ENCODE assay signal across 13 mouse cellular contexts in genomic region chr4:62544801-62545200, GRCm38 (mm10). TPM values are rescaled to one million over a fixed set of nuclear protein-coding genes. Genes with fewer than 3 reads are reported as not detected.
"Had no signal": no experiment of that assay in that cellular context is flagged by ENCODE, and none has a peak within 500 bp of the region (broad histone marks: within the 10 kb centered on the region; RNA-seq: fewer than 3 reads in every experiment).

No protein-coding gene starts in this region.

- DNase-seq: retina, postnatal 1 day; right cerebral cortex, adult 18-20 months; right cerebral cortex, postnatal 14 days; right cerebral cortex, postnatal 25 days; spleen, adult 18-20 months; thymus, adult 18-20 months; thymus, adult 2 months; thymus, postnatal 14 days; thymus, postnatal 25 days; thymus, postnatal 36 days; thymus, postnatal 4 days had no signal

RNA-seq across cellular contexts. Expression of gene 4933430I17Rik, which starts 19.6 kb away (rescaled TPM):
- polyA plus RNA-seq: spleen, adult 2 months had no signal

RNA-seq across cellular contexts. Expression of gene Hdhd3, which starts 41.5 kb away (rescaled TPM):
- total RNA-seq: neutrophil, adult 5-6 weeks had no signal
